Mouse (Mus musculus) G1E (cell line): ENCODE data around the gene Ilf2.

Source experiments
- CTCF ChIP-seq: IDR thresholded peaks from 2 replicates; pipeline ENCODE4 v1.5.1; 2012; ENCODE audit warnings: low read depth, low read length, inconsistent platforms, mixed read lengths
- GATA1 ChIP-seq: IDR thresholded peaks from 2 replicates; pipeline ENCODE4 v1.6.1; 2012; ENCODE audit warnings: borderline replicate concordance, low read length, inconsistent platforms, mixed read lengths
- POLR2AphosphoS5 ChIP-seq: IDR thresholded peaks from 2 replicates; pipeline ENCODE4 v1.6.1; 2012; ENCODE audit warnings: low read depth, low read length, inconsistent platforms; ENCODE audit not compliant: insufficient replicate concordance
- TAL1 ChIP-seq: conservative IDR thresholded peaks from 2 replicates; pipeline ENCODE4 v1.6.1; 2012; ENCODE audit warnings: low read depth, low read length, inconsistent platforms, mixed read lengths

- TF ChIP-seq CTCF (no peak), GATA1 (no peak), TAL1 (no peak), POLR2AphosphoS5 (no peak)
Measured at GRCm38 (mm10) chr3:90440756-90441155, 35.2 kb upstream of the Ilf2 start.
